Mouse (Mus musculus): ENCODE measurements around the gene Srarp. TPM values are rescaled to one million over a fixed set of nuclear protein-coding genes. Genes with fewer than 3 reads are reported as not detected.

Srarp gene
- total RNA-seq, 2 experiments from 2014 or later: 2.4 to 3.9 TPM

GRCm38 (mm10) chr4:141458236-141458635, 22.3 kb upstream of the Srarp start:
- DNase-seq (ENCODE audit: low spot score in 2 of 2): no peak

GRCm38 (mm10) chr4:141456193-141456938, 20.5 kb upstream of the Srarp start:
- no peak for DNase-seq (ENCODE audit: low spot score in 2 of 2)

- DNase-seq (ENCODE audit: low spot score in 2 of 2): peak in 1 of 2 experiments; percentile 3
These were observed 19.6 kb upstream of the Srarp start for GRCm38 (mm10) chr4:141455526-141455925.

GRCm38 (mm10) chr4:141454581-141455350, 18.9 kb upstream of the Srarp start:
- peak in 1 of 2 experiments; percentile 10 for DNase-seq (ENCODE audit: low spot score in 2 of 2)

GRCm38 (mm10) chr4:141451916-141452450, 16.1 kb upstream of the Srarp start:
- no peak for DNase-seq (ENCODE audit: low spot score in 2 of 2)

- no peak for DNase-seq (ENCODE audit: low spot score in 2 of 2)
These were observed 15.3 kb upstream of the Srarp start for GRCm38 (mm10) chr4:141451251-141451650.

GRCm38 (mm10) chr4:141446211-141446610, 10.3 kb upstream of the Srarp start:
- no peak for DNase-seq (ENCODE audit: low spot score in 2 of 2)

GRCm38 (mm10) chr4:141445328-141445720, 9.4 kb upstream of the Srarp start:
- DNase-seq (ENCODE audit: low spot score in 2 of 2): no peak

GRCm38 (mm10) chr4:141444451-141445327, 8.8 kb upstream of the Srarp start, which contains the start of gene Zbtb17:
Gene Zbtb17 (plus strand): TSS chr4:141444654.
- DNase-seq (ENCODE audit: low spot score in 2 of 2): peak; percentile 81 to 88

- no peak for DNase-seq (ENCODE audit: low spot score in 2 of 2)
These were observed 7.9 kb upstream of the Srarp start for GRCm38 (mm10) chr4:141443641-141444429.

- DNase-seq (ENCODE audit: low spot score in 2 of 2): no peak
These were observed 5.0 kb upstream of the Srarp start for GRCm38 (mm10) chr4:141440877-141441276.

- no peak for DNase-seq (ENCODE audit: low spot score in 2 of 2)
These were observed 3.3 kb upstream of the Srarp start for GRCm38 (mm10) chr4:141439083-141439803.

- no peak for DNase-seq (ENCODE audit: low spot score in 2 of 2)
These were observed 2.7 kb downstream of the Srarp start for GRCm38 (mm10) chr4:141433191-141433590.

- no peak for DNase-seq (ENCODE audit: low spot score in 2 of 2)
These were observed 3.2 kb downstream of the Srarp start for GRCm38 (mm10) chr4:141432666-141433065.

GRCm38 (mm10) chr4:141430997-141431396, 4.9 kb downstream of the Srarp start:
- peak in 1 of 2 experiments; percentile 72 for DNase-seq (ENCODE audit: low spot score in 2 of 2)

GRCm38 (mm10) chr4:141429847-141430246, 6.1 kb downstream of the Srarp start:
- DNase-seq (ENCODE audit: low spot score in 2 of 2): peak in 1 of 2 experiments; percentile 32

- no peak for DNase-seq (ENCODE audit: low spot score in 2 of 2)
These were observed 6.5 kb downstream of the Srarp start for GRCm38 (mm10) chr4:141429381-141429780.

- no peak for DNase-seq (ENCODE audit: low spot score in 2 of 2)
These were observed 8.0 kb downstream of the Srarp start for GRCm38 (mm10) chr4:141427921-141428320.

All from layer of hippocampus, adult 18-20 months (tissue).